Comparison of ENCODE assay signal across 19 mouse cellular contexts in the genomic region with DNA sequence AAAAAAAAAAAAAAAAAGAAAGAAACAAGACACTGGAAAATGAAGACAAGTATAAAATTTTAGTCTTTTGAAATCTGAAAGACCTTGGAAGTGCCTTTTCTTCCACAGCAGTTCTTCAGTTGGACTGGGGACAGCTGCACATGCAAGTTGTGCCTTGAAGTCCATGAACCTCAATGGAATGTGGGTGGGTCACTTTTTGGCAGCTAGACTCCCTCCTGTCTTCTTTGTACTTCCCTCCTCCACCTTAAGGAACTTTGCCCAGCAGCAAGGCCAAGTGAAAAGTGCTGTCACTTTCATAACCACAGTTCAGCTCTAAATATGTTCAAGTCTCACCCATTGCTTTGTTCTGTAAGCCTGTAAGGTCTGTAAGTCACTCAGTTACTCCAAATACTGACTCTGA. TPM values are rescaled to one million over a fixed set of nuclear protein-coding genes. Genes with fewer than 3 reads are reported as not detected.
DNase-seq lines count a peak whose midpoint lies in the region; ATAC-seq and TF ChIP-seq lines count a peak whose summit lies in the region.
"Had no signal": no experiment of that assay in that cellular context is flagged by ENCODE, and none has a peak within 500 bp of the region (broad histone marks: within the 10 kb centered on the region; RNA-seq: fewer than 3 reads in every experiment).

No protein-coding gene starts in this region.

- TF ChIP-seq CTCF in MEL (IDR thresholded peaks at IDR 0.05 in 2 of 3, conservative IDR thresholded peaks at IDR 0.05 in 1 of 3; ENCODE audit: control insufficient read depth in 1 of 3, insufficient read depth in 1 of 3, low read depth in 2 of 3, low read length in 3 of 3, poor library complexity in 1 of 3, severe bottlenecking in 1 of 3): no peak

- no peak overlapping the region for H3K27ac ChIP-seq in kidney, embryonic 15.5 days
- H3K27ac ChIP-seq in MEL (ENCODE audit: control insufficient read depth, low read depth, low read length): no peak overlapping the region
- H3K27ac ChIP-seq: embryonic facial prominence, embryonic 15.5 days; forebrain, embryonic 10.5 days; hindbrain, embryonic 10.5 days; limb, embryonic 12.5 days; liver, embryonic 13.5 days; lung, embryonic 15.5 days; neural tube, embryonic 12.5 days had no signal

- H3K36me3 ChIP-seq in kidney, embryonic 15.5 days: no peaks in the 10 kb centered on the region
- H3K36me3 ChIP-seq in MEL (ENCODE audit: control insufficient read depth in 1 of 2, insufficient read depth in 2 of 2, low read length in 2 of 2): peaks cover 0 to 27% of the 10 kb centered on the region in 2 experiments; a peak in 2 of 4 replicates
- H3K36me3 ChIP-seq: embryonic facial prominence, embryonic 15.5 days; forebrain, embryonic 10.5 days; heart, embryonic 12.5 days; hindbrain, embryonic 10.5 days; limb, embryonic 12.5 days; liver, embryonic 13.5 days; lung, embryonic 15.5 days; neural tube, embryonic 12.5 days had no signal

- TF ChIP-seq EP300 in MEL (IDR thresholded peaks at IDR 0.05; ENCODE audit: low read depth in 1 of 2, low read length in 2 of 2): no peak

- TF ChIP-seq RAD21 in MEL (IDR thresholded peaks at IDR 0.05; ENCODE audit: low read depth, low read length): no peak

- H3K9me3 ChIP-seq in kidney, embryonic 15.5 days (replicated peaks): no peaks in the 10 kb centered on the region
- no peaks in the 10 kb centered on the region for H3K9me3 ChIP-seq in MEL (replicated peaks; ENCODE audit: insufficient read depth, low read length)
- H3K9me3 ChIP-seq: embryonic facial prominence, embryonic 15.5 days; forebrain, embryonic 10.5 days; heart, embryonic 12.5 days; hindbrain, embryonic 10.5 days; limb, embryonic 12.5 days; liver, embryonic 13.5 days; lung, embryonic 15.5 days; neural tube, embryonic 12.5 days had no signal

- H3K79me2 ChIP-seq in MEL (ENCODE audit: control insufficient read depth, insufficient read depth, low read length, poor library complexity): peaks cover 3% of the 10 kb centered on the region; the same call in 1 of the 2 replicates

- no peaks in the 10 kb centered on the region for H3K27me3 ChIP-seq in kidney, embryonic 15.5 days
- no peaks in the 10 kb centered on the region for H3K27me3 ChIP-seq in MEL (ENCODE audit: control insufficient read depth in 1 of 2, insufficient read depth in 2 of 2, low read length in 2 of 2)
- H3K27me3 ChIP-seq: embryonic facial prominence, embryonic 15.5 days; heart, embryonic 12.5 days; limb, embryonic 12.5 days; liver, embryonic 13.5 days; lung, embryonic 15.5 days; neural tube, embryonic 12.5 days had no signal

- H3K4me1 ChIP-seq in kidney, embryonic 15.5 days: peaks cover 34% of the 10 kb centered on the region
- peaks cover 22 to 33% of the 10 kb centered on the region in 2 experiments for H3K4me1 ChIP-seq in MEL (ENCODE audit: control insufficient read depth in 1 of 2, insufficient read depth in 2 of 2, low read length in 2 of 2)

- peak; percentile 54 for DNase-seq in kidney, adult 18-20 months
- DNase-seq in 3T3-L1 (ENCODE audit: low read depth, low spot score) (peak; percentile 57), MEL (ENCODE audit: low read depth, low spot score) (no peak)
- peak; percentile 73 to 80 for DNase-seq in kidney, postnatal 25 days
- no peak for DNase-seq in embryo, embryonic 11 days
- no peak for DNase-seq in left cerebral cortex, postnatal 14 days (ENCODE audit: low spot score in 2 of 2)
- DNase-seq: adrenal gland, postnatal 36 days; cerebellum, adult 9-11 months; gastrocnemius, postnatal 14 days; liver, embryonic 13.5 days; thymus, postnatal 14 days had no signal

- H3K4me3 ChIP-seq in kidney, embryonic 15.5 days (replicated peaks): no peak overlapping the region
- no peak overlapping the region for H3K4me3 ChIP-seq in MEL (ENCODE audit: control insufficient read depth in 1 of 2, insufficient read depth in 1 of 2, low read depth in 2 of 2, low read length in 2 of 2)
- H3K4me3 ChIP-seq: embryonic facial prominence, embryonic 15.5 days; forebrain, embryonic 10.5 days; heart, embryonic 12.5 days; hindbrain, embryonic 10.5 days; limb, embryonic 12.5 days; liver, embryonic 13.5 days; lung, embryonic 15.5 days; neural tube, embryonic 12.5 days had no signal

- no peak overlapping the region for H3K4me2 ChIP-seq in kidney, embryonic 15.5 days
- H3K4me2 ChIP-seq: embryonic facial prominence, embryonic 15.5 days; heart, embryonic 12.5 days; limb, embryonic 12.5 days; liver, embryonic 13.5 days; lung, embryonic 15.5 days; neural tube, embryonic 12.5 days had no signal

- ATAC-seq in kidney, embryonic 15.5 days (replicated peaks; ENCODE audit: low FRiP score): no peak

- no peak for TF ChIP-seq POLR2A in MEL (IDR thresholded peaks at IDR 0.05; ENCODE audit: control insufficient read depth in 1 of 2, insufficient read depth in 1 of 2, low read depth in 1 of 2, low read length in 2 of 2, poor library complexity in 1 of 2)

- no peak overlapping the region for H3K9ac ChIP-seq in kidney, embryonic 15.5 days
- H3K9ac ChIP-seq in MEL (ENCODE audit: control insufficient read depth, low read depth, low read length, poor library complexity, severe bottlenecking): no peak overlapping the region
- H3K9ac ChIP-seq: embryonic facial prominence, embryonic 15.5 days; heart, embryonic 12.5 days; limb, embryonic 12.5 days; liver, embryonic 13.5 days; lung, embryonic 15.5 days; neural tube, embryonic 12.5 days had no signal

- intact Hi-C loops in left cerebral cortex, postnatal 14 days (cut with DNase I): no loop called here

TF ChIP-seq in MEL, 35 proteins besides CTCF, POLR2A, EP300 and RAD21:
- TF ChIP-seq POLR2AphosphoS5 (IDR thresholded peaks at IDR 0.05; ENCODE audit: borderline replicate concordance, low read depth, low read length) (no peak), HCFC1 (IDR thresholded peaks at IDR 0.05; ENCODE audit: low read depth, low read length) (no peak), ZNF384 (IDR thresholded peaks at IDR 0.05; ENCODE audit: low read depth, low read length) (peak; percentile 38; the same call in 1 of the 2 replicates)

RNA-seq across cellular contexts. Expression of a gene that starts 23.2 kb away (rescaled TPM):
- 41.0 and 45.0 TPM in 2 replicates for polyA plus RNA-seq in kidney, embryonic 15.5 days (2015; fragmentation: Nextera tagmentation; extraction: Ambion mirVana)
- 3.4 and 4.4 TPM in 2 replicates for total RNA-seq in MEL (2012; rRNA removed)
- 1 to 10 TPM in 1 of 2 experiments, not detected in 1; 4.4 TPM for polyA plus RNA-seq in MEL (2012; ENCODE audit: insufficient read depth in 1 of 2, insufficient read length in 2 of 2, low read depth in 1 of 2, low replicate concordance in 2 of 2, missing spikeins in 1 of 2)
- total RNA-seq in left cerebral cortex, postnatal 14 days (2021): 10 to 100 TPM in 1 of 2 experiments, 1 to 10 TPM in 1; 8.9 to 11.0 TPM

Comparison
In these comparisons a context has a peak if more than half of its experiments do, and no peak if none do; other contexts are left out.
1. DNase-seq: peak in kidney, adult 18-20 months (single experiment), 3T3-L1 (single experiment) and kidney, postnatal 25 days (2 of 2); none in MEL (single experiment), embryo, embryonic 11 days (single experiment) and left cerebral cortex, postnatal 14 days (0 of 2).